Mouse (Mus musculus) right cerebral cortex, adult 18-20 months (tissue): ENCODE results near the gene Mael.

Experiments
- DNase-seq: peaks from one replicate; pipeline ENCODE4 v3.0.0; 2022; ENCODE audit warnings: mixed read lengths

The Mael gene

DNA sequence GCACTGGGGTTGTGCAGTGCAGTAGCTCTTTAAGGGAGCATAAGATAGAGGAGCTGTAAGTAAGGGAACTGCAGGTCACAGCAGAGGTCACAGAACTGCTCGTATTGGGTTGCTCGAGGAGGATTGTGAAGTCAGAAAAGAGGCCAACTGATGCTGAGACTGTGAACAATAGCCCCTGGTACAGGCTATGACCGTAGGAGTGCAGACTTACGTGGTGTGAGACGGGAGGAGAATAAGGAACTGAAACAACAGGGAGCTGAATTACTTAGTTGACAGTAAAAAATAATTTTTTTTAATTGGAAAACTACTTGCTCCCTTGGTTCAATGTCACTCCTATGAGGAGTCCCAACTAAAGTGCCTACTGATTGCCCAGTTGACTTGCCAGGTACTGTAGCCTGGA, 34.4 kb downstream of the Mael start:
- no peak for DNase-seq

- DNase-seq = no peak
Measured at GRCm38 (mm10) chr1:166189821-166190220, 48.7 kb downstream of the Mael start.

DNA sequence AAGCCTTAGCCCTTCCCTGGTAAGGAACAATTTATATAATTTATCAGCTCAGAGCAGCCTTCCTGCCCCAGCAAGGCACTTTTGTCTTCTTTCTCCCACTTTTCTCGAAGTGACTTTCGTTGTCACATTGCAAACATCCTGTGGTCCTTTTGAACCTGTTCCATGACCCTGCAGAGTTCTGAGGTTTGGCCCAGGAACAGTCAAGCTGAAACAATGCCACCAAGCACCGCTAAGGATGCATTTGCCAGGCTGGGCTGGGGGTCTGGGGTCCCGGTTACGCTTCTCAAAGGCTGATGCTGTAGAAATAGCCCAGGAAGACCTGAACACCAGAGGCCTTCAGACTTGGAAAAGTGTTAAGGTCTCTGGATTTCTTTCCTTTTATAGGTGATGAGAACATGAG, 53.2 kb downstream of the Mael start:
- DNase-seq = no peak

DNA sequence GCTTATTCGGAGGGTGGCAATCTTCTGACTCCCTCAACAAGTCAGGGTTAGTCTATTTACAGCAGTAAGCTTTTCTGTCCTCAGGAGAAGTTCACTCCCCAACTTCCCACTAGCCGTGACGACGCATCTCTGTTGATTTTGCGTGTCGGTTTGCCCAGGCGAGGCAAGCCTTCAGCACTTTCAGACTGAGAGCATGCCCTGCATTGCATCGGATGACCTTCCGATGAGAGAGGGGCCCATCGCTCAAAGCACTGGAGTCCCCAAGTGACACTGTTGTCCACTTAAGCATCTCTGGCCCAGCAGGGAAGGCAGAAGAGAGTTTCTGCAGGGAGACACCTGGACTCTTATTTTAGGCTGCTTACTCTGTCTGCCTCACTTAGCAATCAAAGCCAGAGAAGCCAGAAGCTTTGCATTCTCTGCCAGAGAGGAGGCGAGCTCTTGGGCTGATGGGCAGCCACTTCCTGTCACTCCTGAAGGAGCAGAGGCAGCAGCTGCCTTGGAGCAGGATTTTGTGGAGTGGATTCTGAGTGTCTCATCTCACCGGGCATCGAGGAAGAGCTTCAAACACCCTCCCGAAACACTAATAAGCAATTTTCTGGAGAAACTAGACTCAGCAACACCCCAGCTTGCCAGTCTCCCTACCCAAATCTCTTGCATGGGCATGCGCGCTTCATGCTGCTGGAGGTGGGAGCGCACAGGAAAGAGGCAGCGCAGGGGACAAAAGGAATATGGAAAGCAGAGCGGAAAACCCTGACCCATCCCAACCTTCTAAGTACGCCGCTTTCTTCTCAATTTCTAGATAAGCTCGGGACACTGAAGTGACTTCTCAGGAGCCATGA, 53.9 kb downstream of the Mael start:
- DNase-seq = peak; percentile 48

- peak; percentile 46 for DNase-seq
Measured at GRCm38 (mm10) chr1:166182952-166183627, 55.5 kb downstream of the Mael start.

GRCm38 (mm10) chr1:166181510-166181909, 57.0 kb downstream of the Mael start:
- no peak for DNase-seq

GRCm38 (mm10) chr1:166173621-166174020, 64.9 kb downstream of the Mael start:
- no peak for DNase-seq

- no peak for DNase-seq
Measured at GRCm38 (mm10) chr1:166172992-166173391, 65.6 kb downstream of the Mael start.

DNA sequence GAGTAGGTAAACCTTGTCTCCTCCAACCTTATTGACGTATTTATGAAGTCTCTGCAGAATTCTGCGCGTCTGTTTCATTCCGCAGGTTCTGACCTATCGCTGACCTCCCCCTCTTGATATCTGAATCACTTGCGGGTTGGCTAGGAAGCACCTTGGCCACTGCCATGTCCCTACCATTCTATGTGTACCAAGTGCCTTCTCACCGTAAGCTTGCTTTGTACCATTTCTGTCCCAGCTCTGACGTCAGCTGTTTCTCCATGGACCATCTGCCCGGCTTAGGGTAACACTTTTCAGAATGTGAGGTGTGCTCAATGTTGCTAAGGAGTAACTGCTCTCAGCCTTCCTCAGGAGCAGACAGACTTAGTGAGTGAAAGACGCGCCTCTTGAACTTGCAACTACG, 67.7 kb downstream of the Mael start:
- DNase-seq = no peak

- DNase-seq = no peak
Measured at GRCm38 (mm10) chr1:166169713-166170112, 68.8 kb downstream of the Mael start.

GRCm38 (mm10) chr1:166168017-166168416, 70.5 kb downstream of the Mael start:
- no peak for DNase-seq

- DNase-seq = no peak
Measured at GRCm38 (mm10) chr1:166167405-166167804, 71.1 kb downstream of the Mael start.

DNA sequence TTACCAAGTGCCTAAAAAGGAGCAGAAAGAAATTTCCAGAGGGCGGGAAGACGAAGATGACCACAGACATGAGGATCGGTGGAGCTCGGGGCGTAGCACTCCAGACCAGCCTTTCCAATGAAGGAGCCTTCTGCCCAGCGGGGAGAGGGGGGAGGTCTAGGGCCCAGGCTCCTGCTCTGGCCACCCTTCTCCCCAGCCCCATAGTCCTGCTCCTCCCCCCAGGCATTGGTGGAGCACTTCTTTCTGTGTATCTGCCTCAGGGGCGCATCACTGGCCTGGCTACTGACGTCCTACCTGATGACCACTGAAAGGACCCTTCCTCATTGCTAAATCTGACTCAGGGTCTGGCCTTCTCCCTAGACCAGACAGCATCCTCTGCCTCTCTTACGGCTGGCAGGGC, 73.4 kb downstream of the Mael start:
- no peak for DNase-seq

- no peak for DNase-seq
Measured at GRCm38 (mm10) chr1:166164580-166164979, 74.0 kb downstream of the Mael start.

GRCm38 (mm10) chr1:166160569-166161445, 77.7 kb downstream of the Mael start:
- peak; percentile 64 for DNase-seq

DNA sequence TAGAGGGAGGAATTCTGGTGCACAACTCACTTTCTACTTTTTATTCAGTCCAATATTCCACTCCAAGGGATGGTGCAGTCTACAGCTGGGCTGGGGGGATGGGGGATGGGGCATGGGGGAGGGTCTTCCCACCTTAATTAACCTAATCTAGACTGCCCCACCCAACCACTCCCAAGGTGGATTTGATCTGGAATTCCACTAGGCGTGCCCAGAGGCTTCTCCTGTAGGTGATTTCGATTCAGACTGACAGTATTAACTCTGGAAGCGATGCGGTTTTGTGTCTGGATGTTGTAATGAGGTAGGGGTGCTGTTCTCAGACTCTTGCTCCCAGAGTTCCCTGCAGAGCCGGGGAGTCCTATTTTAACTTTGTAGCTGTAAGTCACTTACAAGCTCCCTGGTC, 78.4 kb downstream of the Mael start:
- DNase-seq = no peak

- no peak for DNase-seq
Measured at GRCm38 (mm10) chr1:166158664-166159063, 79.9 kb downstream of the Mael start.

DNA sequence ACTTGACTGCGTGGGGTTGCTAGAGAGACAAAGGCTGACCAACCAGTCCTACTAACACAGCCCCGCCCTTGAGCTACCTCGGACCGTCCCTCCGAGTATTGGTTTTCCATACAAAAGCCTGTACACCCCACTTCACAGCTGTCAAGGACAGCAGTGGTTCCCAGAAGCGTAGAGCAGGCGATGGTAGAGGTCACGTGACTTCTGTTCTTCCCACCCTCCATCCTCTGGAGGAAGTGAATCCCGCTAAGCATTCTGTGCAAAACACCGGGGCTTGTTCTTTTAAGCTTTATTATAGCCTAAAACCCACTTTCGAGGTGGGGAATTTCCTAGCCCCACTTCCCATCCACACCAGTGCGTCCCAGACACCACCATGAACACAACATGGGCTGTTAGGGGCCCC, 80.8 kb downstream of the Mael start:
- DNase-seq = no peak

- no peak for DNase-seq
Measured at GRCm38 (mm10) chr1:166155113-166155494, 83.4 kb downstream of the Mael start.

GRCm38 (mm10) chr1:166154162-166155112, 84.1 kb downstream of the Mael start:
- peak; percentile 77 for DNase-seq

- DNase-seq = peak; percentile 82
Measured at GRCm38 (mm10) chr1:166153351-166154120, 85.0 kb downstream of the Mael start.
